Mouse (Mus musculus) granulocyte monocyte progenitor cell, adult 5-6 weeks (primary cell): Measurements from ENCODE around the gene Scn9a. TPM values are rescaled to one million over a fixed set of nuclear protein-coding genes. Genes with fewer than 3 reads are reported as not detected.

ENCODE experiments used
- ATAC-seq: replicated peaks from 2 replicates; pipeline ENCODE4 v1.8.0; 2016; ENCODE audit warnings: mild to moderate bottlenecking, moderate TSS enrichment, inconsistent platforms; ENCODE audit not compliant: poor library complexity, severe bottlenecking
- total RNA-seq, 2 experiments: library from RNA; stranded (forward) in 1 of 2; stranded (reverse) in 1 of 2; fragments of 200-712, 200-1000 nt in 1 of 2; fragments of >200 nt in 1 of 2; fragmentation: Nextera tagmentation in 1 of 2; gene quantifications; 2 replicates each; pipeline ENCODE4 v1.2.3; 2014 to 2017

The Scn9a gene
- total RNA-seq, 2 experiments from 2014 or later: not detected

DNA sequence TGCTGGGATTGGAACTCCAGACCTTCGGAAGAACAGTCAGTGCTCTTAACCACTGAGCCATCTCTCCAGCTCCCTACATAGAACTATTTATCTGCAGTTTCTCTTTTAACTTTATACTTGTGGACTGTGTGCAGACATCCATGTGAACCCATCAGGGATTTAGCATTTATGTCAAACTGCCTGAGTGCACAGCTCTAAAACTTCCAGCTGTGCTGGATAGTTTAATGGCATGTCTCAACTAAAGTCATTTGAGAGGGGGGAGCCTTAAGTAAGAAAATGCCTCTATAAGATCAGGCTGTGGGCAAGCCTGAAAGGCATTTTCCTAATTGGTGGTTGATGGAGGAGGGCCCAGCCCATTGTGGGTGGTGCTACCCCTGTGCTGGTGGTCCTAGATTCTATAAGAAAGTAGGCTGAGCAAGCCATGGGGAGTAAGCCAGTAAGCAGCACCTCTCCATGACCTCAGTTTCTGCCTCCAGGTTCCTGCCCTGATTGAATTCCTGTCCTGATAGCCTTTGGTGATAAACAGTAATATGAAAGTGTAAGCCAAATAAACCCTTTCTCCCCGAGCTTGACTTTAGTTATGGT lies 169.8 kb downstream of the Scn9a start:
- no peak for ATAC-seq

- ATAC-seq: no peak
These were observed 170.8 kb downstream of the Scn9a start for GRCm38 (mm10) chr2:66463916-66464315.

- ATAC-seq: no peak
These were observed 172.3 kb downstream of the Scn9a start for GRCm38 (mm10) chr2:66462458-66462857.

DNA sequence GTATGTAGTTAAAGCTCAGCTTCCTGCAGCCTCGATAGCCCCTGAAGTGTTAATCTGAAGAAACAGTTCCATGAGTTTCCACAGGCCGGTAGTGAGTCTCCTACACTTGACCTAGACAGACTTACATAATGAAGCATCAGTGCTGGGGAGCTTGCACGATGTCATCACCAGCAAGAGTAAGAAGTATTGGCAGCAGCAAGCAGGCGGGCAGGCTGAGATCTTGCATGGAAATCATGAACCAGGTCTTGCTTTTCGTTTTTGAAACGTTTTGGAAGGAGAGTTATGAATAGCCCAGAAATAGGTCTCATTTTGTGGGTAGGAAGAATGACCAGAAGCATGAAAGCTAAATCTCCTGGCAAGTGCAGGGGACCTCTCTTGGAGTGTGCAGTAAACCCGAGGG lies 194.1 kb downstream of the Scn9a start, which contains the start of gene Scn1a:
Gene Scn1a, minus strand, starts transcription at position 130 of the 400 bp plus-strand sequence.
- no peak for ATAC-seq

GRCm38 (mm10) chr2:66439764-66440471 lies 194.8 kb downstream of the Scn9a start:
- ATAC-seq: no peak

DNA sequence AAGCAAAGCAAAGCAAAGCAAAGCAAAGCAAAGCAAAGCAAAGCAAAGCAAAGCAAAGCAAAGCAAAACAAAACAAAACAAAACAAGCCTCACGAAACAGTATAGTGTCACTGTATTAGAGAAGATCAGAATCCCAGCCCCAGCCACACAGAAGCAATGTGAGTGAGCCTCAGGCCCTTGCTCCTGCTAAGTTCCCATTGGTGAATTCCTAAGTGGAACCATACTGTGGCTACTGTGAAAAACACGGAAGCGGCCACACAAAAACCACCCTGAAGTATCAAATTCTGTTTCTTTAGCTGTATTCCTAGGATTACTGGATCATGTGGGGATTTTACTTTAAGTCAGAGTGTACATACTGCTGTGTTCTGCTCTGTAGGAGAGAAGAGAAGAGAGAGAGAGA lies 198.5 kb downstream of the Scn9a start:
- no peak for ATAC-seq

Other genes starting within 250 kb of the Scn9a start
- gene Scn1a, start 194.1 kb downstream of the Scn9a start, total RNA-seq (2014; fragmentation: Nextera tagmentation): not detected in 2 replicates
- gene Scn1a, start 194.1 kb downstream of the Scn9a start, total RNA-seq (2017): not detected in 2 replicates
- not detected in 2 replicates for gene Scn7a, start 150.0 kb upstream of the Scn9a start, total RNA-seq (2014; fragmentation: Nextera tagmentation)
- not detected in 2 replicates for gene Scn7a, start 150.0 kb upstream of the Scn9a start, total RNA-seq (2017)